Mouse (Mus musculus) liver, adult 2 months (tissue): Measurements from ENCODE around the gene Mdga1. TPM values are rescaled to one million over a fixed set of nuclear protein-coding genes. Genes with fewer than 3 reads are reported as not detected.
A peak's percentile ranks its signal among the peaks of the same experiment; 100 is the strongest.

Source experiments
- DNase-seq: peaks from one replicate; pipeline ENCODE4 v3.0.0-alpha.2; 2011; ENCODE audit warnings: low read depth, low spot score; ENCODE audit errors: extremely low read depth
- H3K27ac ChIP-seq: fragments of 200-500 bp; replicated peaks from 2 replicates; pipeline ENCODE4 v1.5.1; 2012; ENCODE audit warnings: low read depth, mild to moderate bottlenecking, control low read depth, inconsistent platforms, low read length; ENCODE audit not compliant: insufficient read depth
- H3K27me3 ChIP-seq: fragments of 200-500 bp; 2 replicates; pipeline ENCODE4 v1.6.1; 2012; ENCODE audit warnings: mild to moderate bottlenecking, moderate library complexity, low read length, inconsistent platforms; ENCODE audit not compliant: control insufficient read depth, insufficient read depth
- H3K36me3 ChIP-seq: fragments of 200-500 bp; 2 replicates; pipeline ENCODE4 v1.6.1; 2012; ENCODE audit warnings: low read length, inconsistent platforms; ENCODE audit not compliant: control insufficient read depth, insufficient read depth
- H3K4me1 ChIP-seq: fragments of 200-500 bp; 2 replicates; pipeline ENCODE4 v1.6.1; 2011; ENCODE audit warnings: low read length; ENCODE audit not compliant: control insufficient read depth, insufficient read depth
- H3K4me3 ChIP-seq: fragments of 200-500 bp; 2 replicates; pipeline ENCODE4 v1.5.1; 2011; ENCODE audit warnings: low read depth, mild to moderate bottlenecking, control low read depth, low read length, moderate library complexity; ENCODE audit not compliant: insufficient read depth
- H3K79me2 ChIP-seq: fragments of 200-500 bp; 2 replicates; pipeline ENCODE4 v1.6.1; 2012; ENCODE audit warnings: inconsistent platforms, mild to moderate bottlenecking, low read length, moderate library complexity; ENCODE audit not compliant: control insufficient read depth, insufficient read depth
- H3K9ac ChIP-seq: fragments of 200-500 bp; 2 replicates; pipeline ENCODE4 v1.6.1; 2012; ENCODE audit warnings: low read depth, mild to moderate bottlenecking, control low read depth, inconsistent platforms, low read length
- CTCF ChIP-seq: fragments of 200-500 bp; IDR thresholded peaks from 2 replicates; pipeline ENCODE4 v1.5.1; 2011; ENCODE audit warnings: low read depth, low read length, control low read depth
- POLR2A ChIP-seq: fragments of 200-500 bp; IDR thresholded peaks from 2 replicates; pipeline ENCODE4 v1.6.1; 2011; ENCODE audit warnings: low read length, control low read depth; ENCODE audit not compliant: insufficient read depth; ENCODE audit errors: extremely low read depth
- WGBS: fragments of 180-500 bp; shearing (Covaris S2); methylation state at CpG from one replicate; pipeline ENCODE4 v1.1.7; 2018; 5-methylcytosine and 5-hydroxymethylcytosine counted together
- polyA plus RNA-seq: library from polyadenylated mRNA; depleted of rRNA; stranded (reverse); fragments of >200 nt; gene quantifications from 2 replicates; pipeline ENCODE4 v1.2.3, GENCODE M21; 2012
- total RNA-seq: library from RNA; depleted of rRNA; stranded (reverse); fragments of >200 nt; gene quantifications from 2 replicates; pipeline ENCODE4 v1.2.3, GENCODE M21; 2014

Mdga1 gene
- total and polyA plus RNA-seq, 2 experiments, result 0.09 to 0.64 TPM

- TF ChIP-seq CTCF (no peak), POLR2A (no peak)
- no peak for DNase-seq
- Histone ChIP-seq H3K79me2 (no peaks in the 10 kb centered on the region), H3K27ac (no peak overlapping the region), H3K27me3 (no peaks in the 10 kb centered on the region), H3K36me3 (no peaks in the 10 kb centered on the region), H3K4me1 (no peaks in the 10 kb centered on the region), H3K4me3 (no peak overlapping the region), H3K9ac (no peak overlapping the region)
- 58% methylated on average over 13 of the region's 13 CpGs for WGBS
These were observed 110.1 kb downstream of the Mdga1 start for GRCm38 (mm10) chr17:29859788-29860283.

GRCm38 (mm10) chr17:29858764-29859163 is 111.1 kb downstream of the Mdga1 start:
- TF ChIP-seq POLR2A (no peak), CTCF (peak; percentile 58; the same call in 1 of the 2 replicates)
- WGBS, result 78% methylated on average over 3 of the region's 3 CpGs
- no peak overlapping the region for H3K27ac ChIP-seq
- H3K4me3 ChIP-seq, result no peak overlapping the region
- no peaks in the 10 kb centered on the region for H3K27me3 ChIP-seq
- no peaks in the 10 kb centered on the region for H3K4me1 ChIP-seq
- no peaks in the 10 kb centered on the region for H3K36me3 ChIP-seq
- peak; percentile 9 for DNase-seq
- H3K79me2 ChIP-seq, result no peaks in the 10 kb centered on the region
- H3K9ac ChIP-seq, result no peak overlapping the region

- Histone ChIP-seq H3K79me2 (no peaks in the 10 kb centered on the region), H3K4me3 (no peak overlapping the region), H3K27me3 (no peaks in the 10 kb centered on the region), H3K4me1 (no peaks in the 10 kb centered on the region), H3K36me3 (no peaks in the 10 kb centered on the region), H3K9ac (no peak overlapping the region), H3K27ac (no peak overlapping the region)
- no peak for DNase-seq
- 64% methylated on average over 18 of the region's 18 CpGs for WGBS
- TF ChIP-seq POLR2A (no peak), CTCF (no peak)
These were observed 113.9 kb downstream of the Mdga1 start for GRCm38 (mm10) chr17:29855702-29856580.

- no peak for TF ChIP-seq POLR2A
- no peak for TF ChIP-seq CTCF
- no peak for DNase-seq
- no peak overlapping the region for H3K9ac ChIP-seq
- H3K36me3 ChIP-seq, result no peaks in the 10 kb centered on the region
- H3K4me3 ChIP-seq, result no peak overlapping the region
- H3K27me3 ChIP-seq, result no peaks in the 10 kb centered on the region
- WGBS, result 90% methylated on average over 4 of the region's 4 CpGs
- no peak overlapping the region for H3K27ac ChIP-seq
- H3K79me2 ChIP-seq, result no peaks in the 10 kb centered on the region
- H3K4me1 ChIP-seq, result no peaks in the 10 kb centered on the region
These were observed 115.1 kb downstream of the Mdga1 start for GRCm38 (mm10) chr17:29854835-29855234.

- no peak overlapping the region for H3K9ac ChIP-seq
These were observed 115.5 kb downstream of the Mdga1 start for GRCm38 (mm10) chr17:29854388-29854787.

More at GRCm38 (mm10) chr17:29854388-29854787, 115.5 kb downstream of the Mdga1 start:
- no peaks in the 10 kb centered on the region for H3K27me3 ChIP-seq
- no peak for DNase-seq
- no peaks in the 10 kb centered on the region for H3K79me2 ChIP-seq
- TF ChIP-seq CTCF, result no peak
- TF ChIP-seq POLR2A, result no peak
- no peak overlapping the region for H3K27ac ChIP-seq
- WGBS, result 72% methylated on average over 6 of the region's 6 CpGs
- no peaks in the 10 kb centered on the region for H3K36me3 ChIP-seq
- H3K4me3 ChIP-seq, result no peak overlapping the region
- H3K4me1 ChIP-seq, result no peaks in the 10 kb centered on the region
